Mouse (Mus musculus) neural tube, embryonic 15.5 days (tissue): Measurements from ENCODE around the gene Serpina3f. TPM values are rescaled to one million over a fixed set of nuclear protein-coding genes. Genes with fewer than 3 reads are reported as not detected.
"Not testable (repeated sequence)": the region's sequence is repeated elsewhere in the genome, so short reads cannot be mapped to it uniquely, and the experiment has no call there.

ENCODE experiments used
- ATAC-seq: fragments of 200-750 bp; cut with Nextera tagmentation; 2 replicates; pipeline ENCODE4 v1.8.0; 2017; ENCODE audit warnings: mild to moderate bottlenecking, moderate TSS enrichment, moderate library complexity; ENCODE audit not compliant: low FRiP score
- H3K27ac ChIP-seq: fragments of 300-500 bp; sonication (generic); replicated peaks from 2 replicates; pipeline ENCODE4 v1.5.1; 2015; ENCODE audit warnings: mild to moderate bottlenecking, inconsistent platforms
- H3K27me3 ChIP-seq: fragments of 300-500 bp; sonication (generic); replicated peaks from 2 replicates; pipeline ENCODE4 v1.6.1; 2015; ENCODE audit warnings: inconsistent platforms
- H3K36me3 ChIP-seq: fragments of 300-500 bp; sonication (generic); 2 replicates; pipeline ENCODE4 v1.6.1; 2015; ENCODE audit warnings: inconsistent platforms
- H3K4me1 ChIP-seq: fragments of 300-500 bp; sonication (generic); 2 replicates; pipeline ENCODE4 v1.6.1; 2015; ENCODE audit warnings: inconsistent platforms
- H3K4me2 ChIP-seq: fragments of 300-500 bp; sonication (generic); 2 replicates; pipeline ENCODE4 v1.6.1; 2015; ENCODE audit warnings: inconsistent platforms, mild to moderate bottlenecking, moderate library complexity
- H3K4me3 ChIP-seq: fragments of 300-500 bp; sonication (generic); replicated peaks from 2 replicates; pipeline ENCODE4 v1.5.1; 2015; ENCODE audit warnings: mild to moderate bottlenecking, inconsistent platforms
- H3K9ac ChIP-seq: fragments of 300-500 bp; sonication (generic); replicated peaks from 2 replicates; pipeline ENCODE4 v1.6.1; 2015; ENCODE audit warnings: mild to moderate bottlenecking, inconsistent platforms
- H3K9me3 ChIP-seq: fragments of 300-500 bp; sonication (generic); replicated peaks from 2 replicates; pipeline ENCODE4 v1.6.1; 2016; ENCODE audit warnings: inconsistent platforms
- WGBS: fragments of 180-500 bp; shearing (Covaris S2); methylation state at CpG from one replicate; pipeline ENCODE4 v1.1.7; 2015; ENCODE audit warnings: mixed read lengths; 5-methylcytosine and 5-hydroxymethylcytosine counted together
- polyA plus RNA-seq: library from polyadenylated mRNA; unstranded; fragments of >200 nt; fragmentation: Nextera tagmentation; extraction: Ambion mirVana; gene quantifications from 2 replicates; pipeline ENCODE4 v1.2.1, GENCODE M21; 2015

The Serpina3f gene
- polyA plus RNA-seq, 1 experiment from 2014 or later: 0.10 TPM

DNA sequence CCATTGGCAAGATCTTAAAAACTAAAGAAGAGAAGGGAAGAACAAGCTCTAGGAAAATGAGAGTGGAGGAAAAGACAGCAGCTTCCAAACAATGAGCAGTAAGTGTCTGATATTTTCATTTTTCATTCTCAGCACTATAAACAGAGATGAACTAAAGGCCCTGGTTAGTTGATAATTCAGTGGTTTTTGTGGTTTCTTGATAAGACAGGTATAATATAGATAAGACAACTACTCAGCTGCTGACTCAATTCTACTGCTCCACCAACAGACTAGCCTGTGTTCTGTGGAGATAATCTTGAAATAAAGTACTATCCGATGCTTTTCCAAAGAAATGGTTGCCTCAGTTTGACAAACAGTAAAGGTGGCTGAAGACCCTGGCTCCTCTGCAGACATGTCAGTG lies 905 bp downstream of the Serpina3f start:
- no peaks in the 10 kb centered on the region for H3K27me3 ChIP-seq
- 95% methylated on average over 1 of the region's 1 CpGs for WGBS
- no peak for ATAC-seq
- no peak overlapping the region for H3K9ac ChIP-seq
- no peak overlapping the region for H3K4me2 ChIP-seq
- H3K4me3 ChIP-seq: no peak overlapping the region
- no peaks in the 10 kb centered on the region for H3K4me1 ChIP-seq
- no peaks in the 10 kb centered on the region for H3K9me3 ChIP-seq
- no peaks in the 10 kb centered on the region for H3K36me3 ChIP-seq
- no peak overlapping the region for H3K27ac ChIP-seq

DNA sequence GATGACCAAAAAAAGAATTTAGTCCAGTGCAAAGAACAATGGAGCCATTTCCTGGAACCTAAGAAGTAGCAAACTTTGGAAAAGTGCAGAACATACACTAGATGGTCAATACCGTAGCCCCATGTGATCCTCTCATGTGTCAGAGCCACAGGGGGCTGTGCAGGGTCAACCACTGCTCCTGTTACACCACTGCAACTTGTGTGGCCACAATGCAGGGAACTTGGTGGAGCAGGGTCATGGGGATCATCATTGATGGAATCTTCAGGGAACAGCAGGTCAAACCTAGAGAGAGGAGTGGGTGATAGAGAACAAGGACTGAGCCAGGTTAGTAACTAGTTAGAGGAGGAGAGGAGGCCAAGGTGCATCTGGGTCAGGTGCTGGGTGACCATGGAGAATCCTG lies 7.3 kb downstream of the Serpina3f start:
- no peak overlapping the region for H3K9ac ChIP-seq
- H3K4me2 ChIP-seq: no peak overlapping the region
- WGBS: 91% methylated on average over 1 of the region's 1 CpGs
- H3K4me3 ChIP-seq: no peak overlapping the region
- no peak for ATAC-seq
- no peak overlapping the region for H3K27ac ChIP-seq
- no peaks in the 10 kb centered on the region for H3K9me3 ChIP-seq
- no peaks in the 10 kb centered on the region for H3K27me3 ChIP-seq
- H3K36me3 ChIP-seq: no peaks in the 10 kb centered on the region
- no peaks in the 10 kb centered on the region for H3K4me1 ChIP-seq

- Histone ChIP-seq H3K27me3 (no peaks in the 10 kb centered on the region), H3K4me1 (no peaks in the 10 kb centered on the region), H3K4me2 (no peak overlapping the region), H3K4me3 (no peak overlapping the region), H3K9me3 (no peaks in the 10 kb centered on the region), H3K9ac (no peak overlapping the region), H3K36me3 (no peaks in the 10 kb centered on the region), H3K27ac (no peak overlapping the region)
- WGBS: 72% methylated on average over 1 of the region's 1 CpGs
- no peak for ATAC-seq
Observed at GRCm38 (mm10) chr12:104223690-104224089, 9.3 kb downstream of the Serpina3f start.

DNA sequence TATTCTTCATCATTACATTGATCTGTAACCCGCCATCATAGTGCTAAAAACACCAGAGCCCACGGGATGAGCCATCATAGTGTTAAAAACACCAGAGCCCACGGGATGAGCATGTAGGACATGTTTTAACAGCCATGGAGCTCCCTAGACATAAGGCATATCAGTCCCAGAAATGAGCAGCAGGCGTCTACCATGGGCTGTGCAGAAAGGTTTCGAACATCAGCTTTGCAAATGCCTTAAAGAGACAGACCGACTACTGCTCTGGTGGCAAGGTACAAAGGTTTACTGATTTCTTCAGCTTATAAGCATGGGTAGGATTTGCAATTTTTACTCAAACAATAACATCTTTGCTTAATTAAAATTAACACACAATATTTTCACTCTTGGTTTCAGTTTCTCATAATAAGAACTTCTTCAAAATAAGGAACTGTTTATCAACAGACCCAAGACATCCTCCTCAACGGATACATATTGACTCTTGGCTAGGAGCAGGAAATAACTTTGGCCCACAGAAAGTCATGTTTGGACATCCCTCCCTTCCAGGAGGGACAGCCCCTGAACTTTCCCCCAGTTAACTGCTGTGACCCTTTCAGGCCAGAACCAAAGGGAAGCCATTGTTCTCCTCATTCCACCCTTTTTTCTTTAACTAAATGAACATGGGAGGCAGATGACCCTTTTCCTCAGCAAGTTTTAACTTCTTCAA lies 10.4 kb downstream of the Serpina3f start:
- Histone ChIP-seq H3K27ac (no peak overlapping the region), H3K27me3 (no peaks in the 10 kb centered on the region), H3K36me3 (no peaks in the 10 kb centered on the region), H3K4me1 (no peaks in the 10 kb centered on the region), H3K9me3 (no peaks in the 10 kb centered on the region), H3K4me3 (no peak overlapping the region), H3K9ac (no peak overlapping the region), H3K4me2 (no peak overlapping the region)
- 76% methylated on average over 7 of the region's 7 CpGs for whole genome bisulfite sequencing
- ATAC-seq: no peak

- no peaks in the 10 kb centered on the region for H3K36me3 ChIP-seq
- WGBS: 85% methylated on average over 2 of the region's 2 CpGs
- no peak overlapping the region for H3K27ac ChIP-seq
- H3K4me3 ChIP-seq: no peak overlapping the region
- no peak overlapping the region for H3K9ac ChIP-seq
- ATAC-seq: no peak
- H3K9me3 ChIP-seq: no peaks in the 10 kb centered on the region
- H3K4me2 ChIP-seq: no peak overlapping the region
- no peaks in the 10 kb centered on the region for H3K4me1 ChIP-seq
- no peaks in the 10 kb centered on the region for H3K27me3 ChIP-seq
Observed at GRCm38 (mm10) chr12:104230762-104231161, 16.4 kb downstream of the Serpina3f start.

GRCm38 (mm10) chr12:104235915-104236314 lies 21.6 kb downstream of the Serpina3f start, which contains the start of gene Serpina3g:
Gene Serpina3g, plus strand, starts transcription at chr12:104236245.
- no peak for ATAC-seq
- 72% methylated on average over 5 of the region's 5 CpGs for WGBS
- Histone ChIP-seq H3K27me3 (no peaks in the 10 kb centered on the region), H3K36me3 (no peaks in the 10 kb centered on the region), H3K4me3 (no peak within 1 kb of the TSS), H3K27ac (no peak within 1 kb of the TSS), H3K4me1 (no peaks in the 10 kb centered on the region), H3K9ac (no peak within 1 kb of the TSS), H3K4me2 (no peak within 1 kb of the TSS), H3K9me3 (no peaks in the 10 kb centered on the region)

- not testable (repeated sequence) for ATAC-seq, H3K9ac ChIP-seq, H3K9me3 ChIP-seq, H3K4me3 ChIP-seq, H3K27me3 ChIP-seq, H3K27ac ChIP-seq, H3K36me3 ChIP-seq, H3K4me2 ChIP-seq, H3K4me1 ChIP-seq
- 100% methylated on average over 1 of the region's 1 CpGs for WGBS
Observed at GRCm38 (mm10) chr12:104238048-104238447, 23.7 kb downstream of the Serpina3f start.

- Histone ChIP-seq H3K4me2 (no peak overlapping the region), H3K9ac (no peak overlapping the region), H3K4me3 (no peak overlapping the region), H3K9me3 (no peaks in the 10 kb centered on the region), H3K36me3 (no peaks in the 10 kb centered on the region), H3K4me1 (peaks cover 12% of the 10 kb centered on the region), H3K27me3 (no peaks in the 10 kb centered on the region), H3K27ac (no peak overlapping the region)
- ATAC-seq: no peak
Observed at GRCm38 (mm10) chr12:104243307-104243706, 29.0 kb downstream of the Serpina3f start.

GRCm38 (mm10) chr12:104245092-104245491 lies 30.7 kb downstream of the Serpina3f start:
- Histone ChIP-seq H3K4me2 (no peak overlapping the region), H3K4me1 (peaks cover 13% of the 10 kb centered on the region), H3K4me3 (no peak overlapping the region), H3K9me3 (no peaks in the 10 kb centered on the region), H3K27ac (no peak overlapping the region), H3K9ac (no peak overlapping the region), H3K27me3 (no peaks in the 10 kb centered on the region), H3K36me3 (no peaks in the 10 kb centered on the region)
- WGBS: 68% methylated on average over 1 of the region's 1 CpGs
- ATAC-seq: no peak

GRCm38 (mm10) chr12:104245595-104245994 lies 31.3 kb downstream of the Serpina3f start:
- no peaks in the 10 kb centered on the region for H3K9me3 ChIP-seq
- no peak for ATAC-seq
- H3K4me3 ChIP-seq: no peak overlapping the region
- H3K36me3 ChIP-seq: no peaks in the 10 kb centered on the region
- no peaks in the 10 kb centered on the region for H3K27me3 ChIP-seq
- no peak overlapping the region for H3K27ac ChIP-seq
- peaks cover 13% of the 10 kb centered on the region for H3K4me1 ChIP-seq
- H3K4me2 ChIP-seq: no peak overlapping the region
- WGBS: 78% methylated on average over 3 of the region's 3 CpGs
- H3K9ac ChIP-seq: no peak overlapping the region

- Histone ChIP-seq H3K9ac (no peak overlapping the region), H3K4me2 (no peak overlapping the region), H3K36me3 (no peaks in the 10 kb centered on the region), H3K27me3 (no peaks in the 10 kb centered on the region), H3K4me1 (peaks cover 13% of the 10 kb centered on the region), H3K4me3 (no peak overlapping the region), H3K9me3 (no peaks in the 10 kb centered on the region), H3K27ac (0 out of 2 replicates have a peak overlapping the region, but pooled peaks have one; percentile 46)
- ATAC-seq: peak; percentile 53; the same call in 1 of the 2 replicates
Observed at GRCm38 (mm10) chr12:104247553-104248002, 33.2 kb downstream of the Serpina3f start.

DNA sequence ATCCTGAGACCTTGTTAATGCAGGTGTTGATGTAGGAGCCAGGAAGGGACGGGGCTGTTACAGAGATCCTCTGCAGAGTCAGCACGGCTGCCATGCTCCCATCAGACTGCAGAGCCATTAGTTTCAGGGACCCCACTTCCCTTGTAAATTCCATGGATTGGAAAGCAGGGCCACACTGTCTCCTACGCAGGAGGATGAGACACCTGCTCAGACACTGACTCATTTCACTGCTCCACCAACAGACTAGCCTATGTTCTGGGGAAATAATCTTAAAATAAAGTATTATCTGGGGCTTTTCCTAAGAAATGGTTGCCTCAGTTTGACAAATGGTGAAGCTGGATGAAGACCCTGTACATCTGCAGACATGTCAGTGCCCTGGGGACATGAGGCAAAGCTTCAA lies 33.9 kb downstream of the Serpina3f start:
- 57% methylated on average over 3 of the region's 3 CpGs for WGBS
- no peaks in the 10 kb centered on the region for H3K9me3 ChIP-seq
- H3K4me3 ChIP-seq: no peak overlapping the region
- H3K27me3 ChIP-seq: no peaks in the 10 kb centered on the region
- no peak overlapping the region for H3K4me2 ChIP-seq
- H3K9ac ChIP-seq: no peak overlapping the region
- H3K36me3 ChIP-seq: no peaks in the 10 kb centered on the region
- peaks cover 13% of the 10 kb centered on the region for H3K4me1 ChIP-seq
- H3K27ac ChIP-seq: 0 out of 2 replicates have a peak overlapping the region, but pooled peaks have one; percentile 46
- no peak for ATAC-seq
